Mouse (Mus musculus): ENCODE measurements at regions not wholly inside any gene's neighbourhood (a gene's known extent, or its start where the extent isn't known, plus 50 kb on each side); places are given as distances from the start of the nearest gene placed in this dataset.

DNA sequence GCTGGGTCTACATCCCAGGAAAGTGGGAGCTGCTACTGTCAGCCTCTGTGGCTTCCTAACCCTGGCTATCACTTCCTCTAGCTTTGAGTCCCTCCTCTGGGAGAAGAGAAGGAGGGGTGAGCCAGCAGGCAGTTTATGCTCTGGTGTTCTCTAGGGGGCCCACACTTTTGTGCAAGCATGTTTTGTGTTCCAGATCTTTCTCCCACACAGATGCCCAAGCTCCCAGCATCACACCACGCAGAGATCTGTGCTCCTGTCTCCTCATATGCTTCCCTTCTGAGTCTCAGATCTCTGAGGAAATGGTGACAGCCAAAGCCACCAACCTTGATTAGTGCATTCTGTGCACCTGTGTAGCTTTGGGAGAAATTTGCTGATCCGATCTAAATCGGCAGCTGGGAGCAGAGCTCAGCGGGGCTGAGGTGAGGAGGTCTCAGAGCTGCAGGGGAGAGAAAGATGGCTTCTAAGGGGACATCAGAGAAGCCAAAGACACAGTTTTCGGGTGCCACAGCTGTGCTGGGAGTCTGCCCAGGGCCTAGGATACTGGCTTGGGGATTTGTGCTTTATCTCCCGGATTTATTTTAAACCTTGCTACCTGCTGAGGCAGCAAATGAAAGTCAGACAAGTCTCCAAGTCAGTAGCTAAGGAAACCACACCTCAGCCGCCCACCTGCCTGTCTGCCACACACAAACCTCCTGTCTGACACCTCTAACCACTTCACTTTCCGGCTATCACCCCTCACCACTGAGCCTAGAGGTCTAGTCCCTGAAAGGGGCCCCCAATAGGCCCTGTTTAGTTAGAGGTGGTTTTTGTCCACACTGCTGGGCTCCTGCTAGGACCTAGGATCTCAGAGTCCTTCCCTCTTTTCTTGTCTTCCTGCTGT lies 185.4 kb upstream of the Tle3 start:
- WGBS = 71% methylated on average over 8 of the region's 8 CpGs
- ATAC-seq = no peak
- no peak overlapping the region for H3K27ac ChIP-seq (ENCODE audit: low read depth, low read length)
- no peak for TF ChIP-seq CTCF (IDR thresholded peaks at IDR 0.05; ENCODE audit: low read depth)
- no peaks in the 10 kb centered on the region for H3K27me3 ChIP-seq (replicated peaks; ENCODE audit: control insufficient read depth, insufficient read depth, low read length)
- H3K36me3 ChIP-seq (ENCODE audit: control insufficient read depth, insufficient read depth) = no peaks in the 10 kb centered on the region
- H3K4me2 ChIP-seq (replicated peaks; ENCODE audit: low read depth) = no peak overlapping the region
- no peak overlapping the region for H3K4me3 ChIP-seq (ENCODE audit: low read depth, low read length)
- no peaks in the 10 kb centered on the region for H3K9me3 ChIP-seq (ENCODE audit: control insufficient read depth)
- H3K9ac ChIP-seq (ENCODE audit: low read depth, low read length) = no peak overlapping the region
- no peaks in the 10 kb centered on the region for H3K4me1 ChIP-seq (replicated peaks; ENCODE audit: control insufficient read depth, insufficient read depth, low read length)

DNA sequence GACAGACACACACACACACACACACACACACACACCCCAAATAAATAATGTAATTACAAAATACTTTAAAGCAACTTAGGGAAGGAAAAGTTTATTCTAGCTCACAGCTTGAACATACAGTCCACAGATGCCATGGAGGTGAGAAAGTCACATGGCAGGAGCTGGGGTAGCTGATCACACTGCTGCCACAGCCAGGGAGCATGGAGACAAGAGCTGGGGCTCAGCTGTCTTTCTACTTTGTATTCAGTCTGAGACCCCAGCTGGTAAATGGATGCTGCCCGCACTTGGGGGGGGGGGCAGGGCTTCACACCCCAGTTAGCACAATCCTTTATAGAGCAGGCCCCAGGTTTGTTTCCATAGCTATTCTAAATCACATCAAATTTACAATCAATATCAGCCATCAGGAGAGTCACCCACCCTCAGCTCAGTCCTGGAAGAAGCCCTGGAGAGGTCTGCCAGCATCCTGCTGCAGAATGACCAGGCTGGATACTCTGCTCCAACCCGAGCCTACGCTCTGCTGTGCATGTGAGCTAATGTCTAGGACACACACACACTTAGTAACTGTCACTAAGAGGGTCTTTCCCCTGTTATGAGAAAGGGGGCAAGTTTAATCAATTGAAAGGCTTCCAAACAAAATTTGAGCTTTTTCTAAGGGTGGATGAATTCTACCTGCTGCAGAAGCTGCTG lies 184.3 kb upstream of the Tle3 start:
- TF ChIP-seq CTCF (IDR thresholded peaks at IDR 0.05; ENCODE audit: low read depth) = no peak
- 76% methylated on average over 3 of the region's 3 CpGs for WGBS

DNA sequence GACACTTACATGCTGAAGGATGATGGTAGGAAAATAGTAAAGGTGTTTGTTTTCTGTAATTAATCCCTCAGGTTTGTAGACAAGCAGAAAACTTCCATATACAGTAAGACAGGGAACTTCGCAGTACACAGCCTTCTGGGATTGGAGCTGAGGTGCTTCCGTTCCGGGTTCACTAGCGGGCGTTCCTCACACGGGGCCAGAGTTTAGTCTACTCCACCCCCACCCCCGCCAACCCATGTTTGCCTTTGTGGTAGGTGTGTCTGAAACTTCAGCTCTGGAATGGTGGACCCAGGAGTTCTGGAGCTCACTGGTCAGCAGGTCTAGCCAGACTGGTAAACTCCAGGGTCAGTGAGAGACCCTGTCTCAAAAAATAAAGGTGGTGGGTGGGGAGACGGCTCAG lies 182.9 kb upstream of the Tle3 start:
- no peak overlapping the region for H3K4me2 ChIP-seq (replicated peaks; ENCODE audit: low read depth)
- no peak overlapping the region for H3K27ac ChIP-seq (ENCODE audit: low read depth, low read length)
- no peaks in the 10 kb centered on the region for H3K27me3 ChIP-seq (replicated peaks; ENCODE audit: control insufficient read depth, insufficient read depth, low read length)
- no peaks in the 10 kb centered on the region for H3K36me3 ChIP-seq (ENCODE audit: control insufficient read depth, insufficient read depth)
- no peaks in the 10 kb centered on the region for H3K9me3 ChIP-seq (ENCODE audit: control insufficient read depth)
- no peak for ATAC-seq
- no peak overlapping the region for H3K4me3 ChIP-seq (ENCODE audit: low read depth, low read length)
- no peak overlapping the region for H3K9ac ChIP-seq (ENCODE audit: low read depth, low read length)
- TF ChIP-seq CTCF (IDR thresholded peaks at IDR 0.05; ENCODE audit: low read depth) = no peak
- H3K4me1 ChIP-seq (replicated peaks; ENCODE audit: control insufficient read depth, insufficient read depth, low read length) = no peaks in the 10 kb centered on the region
- 68% methylated on average over 8 of the region's 8 CpGs for WGBS

More for the DNA sequence above, 184.3 kb upstream of the Tle3 start:
- Histone ChIP-seq H3K4me1 (replicated peaks; ENCODE audit: control insufficient read depth, insufficient read depth, low read length) (no peaks in the 10 kb centered on the region), H3K9me3 (ENCODE audit: control insufficient read depth) (no peaks in the 10 kb centered on the region), H3K4me3 (ENCODE audit: low read depth, low read length) (no peak overlapping the region), H3K36me3 (ENCODE audit: control insufficient read depth, insufficient read depth) (no peaks in the 10 kb centered on the region), H3K27me3 (replicated peaks; ENCODE audit: control insufficient read depth, insufficient read depth, low read length) (no peaks in the 10 kb centered on the region), H3K9ac (ENCODE audit: low read depth, low read length) (no peak overlapping the region), H3K4me2 (replicated peaks; ENCODE audit: low read depth) (no peak overlapping the region), H3K27ac (ENCODE audit: low read depth, low read length) (no peak overlapping the region)
- no peak for ATAC-seq

DNA sequence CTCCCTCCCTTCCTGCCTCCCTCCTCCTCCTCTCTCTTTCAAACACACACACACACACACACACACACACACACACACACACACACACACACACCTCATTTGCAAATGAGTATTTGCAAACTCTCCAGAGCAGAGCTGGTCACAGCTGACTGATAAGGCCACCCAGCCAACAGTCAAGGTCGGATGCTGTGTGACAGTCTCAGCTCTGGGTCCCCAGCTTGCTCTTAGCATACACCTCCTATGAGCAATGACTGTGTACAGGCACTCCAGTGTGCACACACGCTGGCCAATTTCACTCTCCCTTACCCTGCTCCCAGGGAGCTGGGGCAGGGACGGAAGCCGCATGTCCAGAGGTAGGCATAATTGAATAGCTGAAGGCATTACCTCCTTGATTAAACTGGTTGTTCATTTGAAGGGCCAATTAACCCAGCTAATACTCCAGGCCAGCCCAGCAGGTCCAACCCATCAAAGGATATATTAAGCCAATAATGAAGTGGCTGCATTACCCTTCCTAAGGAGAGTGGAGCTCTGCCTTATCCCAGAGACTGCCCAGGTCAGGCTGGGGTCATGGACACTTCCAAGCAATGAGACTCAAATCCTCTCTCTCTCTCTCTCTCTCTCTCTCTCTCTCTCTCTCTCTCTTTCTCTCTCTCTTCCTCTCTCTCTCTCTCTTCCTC lies 173.0 kb upstream of the Tle3 start:
- no peak for ATAC-seq
- Histone ChIP-seq H3K9me3 (ENCODE audit: control insufficient read depth) (no peaks in the 10 kb centered on the region), H3K27me3 (replicated peaks; ENCODE audit: control insufficient read depth, insufficient read depth, low read length) (no peaks in the 10 kb centered on the region), H3K4me2 (replicated peaks; ENCODE audit: low read depth) (no peak overlapping the region), H3K4me3 (ENCODE audit: low read depth, low read length) (no peak overlapping the region), H3K4me1 (replicated peaks; ENCODE audit: control insufficient read depth, insufficient read depth, low read length) (no peaks in the 10 kb centered on the region), H3K27ac (ENCODE audit: low read depth, low read length) (no peak overlapping the region), H3K36me3 (ENCODE audit: control insufficient read depth, insufficient read depth) (no peaks in the 10 kb centered on the region), H3K9ac (ENCODE audit: low read depth, low read length) (no peak overlapping the region)
- 55% methylated on average over 4 of the region's 4 CpGs for WGBS
- TF ChIP-seq CTCF (IDR thresholded peaks at IDR 0.05; ENCODE audit: low read depth) = no peak

DNA sequence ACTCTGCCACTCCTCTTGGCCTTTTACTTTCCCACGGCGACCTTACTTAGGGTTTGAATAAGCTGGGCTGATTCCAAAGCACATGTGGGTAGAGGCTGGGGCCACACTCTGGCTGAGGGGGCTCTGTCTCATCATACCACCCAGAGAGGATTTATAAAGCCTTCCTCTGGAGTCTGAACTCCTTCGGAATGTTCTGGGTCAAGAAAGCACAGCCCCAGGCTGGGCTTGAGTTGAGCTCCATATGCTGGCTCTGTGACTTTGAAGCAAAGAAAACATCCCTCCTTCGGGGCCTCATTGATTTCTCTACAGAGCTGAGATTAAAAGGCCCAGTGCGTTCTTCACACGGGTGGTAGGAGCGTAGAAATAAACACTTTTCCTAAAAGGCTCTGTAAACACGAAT lies 172.3 kb upstream of the Tle3 start:
- H3K4me3 ChIP-seq (ENCODE audit: low read depth, low read length) = no peak overlapping the region
- WGBS = 31% methylated on average over 8 of the region's 8 CpGs
- TF ChIP-seq CTCF (IDR thresholded peaks at IDR 0.05; ENCODE audit: low read depth) = no peak
- no peaks in the 10 kb centered on the region for H3K9me3 ChIP-seq (ENCODE audit: control insufficient read depth)
- H3K27ac ChIP-seq (ENCODE audit: low read depth, low read length) = no peak overlapping the region
- no peak for ATAC-seq
- H3K4me2 ChIP-seq (replicated peaks; ENCODE audit: low read depth) = no peak overlapping the region
- no peaks in the 10 kb centered on the region for H3K27me3 ChIP-seq (replicated peaks; ENCODE audit: control insufficient read depth, insufficient read depth, low read length)
- no peak overlapping the region for H3K9ac ChIP-seq (ENCODE audit: low read depth, low read length)
- no peaks in the 10 kb centered on the region for H3K4me1 ChIP-seq (replicated peaks; ENCODE audit: control insufficient read depth, insufficient read depth, low read length)
- H3K36me3 ChIP-seq (ENCODE audit: control insufficient read depth, insufficient read depth) = no peaks in the 10 kb centered on the region

DNA sequence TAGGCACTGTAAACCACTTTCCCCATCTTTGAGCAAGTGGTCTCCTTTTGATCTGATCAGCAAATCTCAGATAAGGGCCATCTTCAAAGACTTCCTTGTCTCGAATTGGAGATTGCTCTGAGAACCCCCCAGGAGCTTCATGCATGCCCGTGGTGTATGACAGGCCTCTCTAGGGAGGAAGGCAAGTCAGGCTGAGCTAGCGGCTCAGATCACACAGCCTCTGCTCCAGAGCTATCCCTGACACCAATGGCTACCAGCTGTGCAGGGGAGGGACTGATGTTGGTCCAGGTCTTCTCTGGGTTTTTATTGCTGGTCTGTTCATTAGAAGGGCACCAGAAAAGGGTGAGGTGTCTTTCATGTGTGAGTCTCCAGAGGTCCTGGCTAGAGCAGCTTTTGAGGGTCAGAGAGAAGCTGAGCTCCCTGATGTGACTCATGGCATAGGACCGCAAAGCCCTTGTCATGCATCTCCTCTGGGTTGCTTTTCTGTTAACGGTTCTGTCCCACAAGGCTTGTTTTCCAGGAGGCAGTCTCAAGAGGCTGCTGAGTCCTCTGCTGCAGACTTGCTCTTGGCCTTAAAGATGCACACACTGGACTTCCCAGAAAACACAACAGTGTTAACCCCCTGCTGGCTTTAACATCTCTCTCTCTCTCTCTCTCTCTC lies 171.7 kb upstream of the Tle3 start:
- Histone ChIP-seq H3K4me2 (replicated peaks; ENCODE audit: low read depth) (no peak overlapping the region), H3K9ac (ENCODE audit: low read depth, low read length) (no peak overlapping the region), H3K27me3 (replicated peaks; ENCODE audit: control insufficient read depth, insufficient read depth, low read length) (no peaks in the 10 kb centered on the region), H3K4me1 (replicated peaks; ENCODE audit: control insufficient read depth, insufficient read depth, low read length) (no peaks in the 10 kb centered on the region), H3K9me3 (ENCODE audit: control insufficient read depth) (no peaks in the 10 kb centered on the region), H3K27ac (ENCODE audit: low read depth, low read length) (no peak overlapping the region), H3K4me3 (ENCODE audit: low read depth, low read length) (no peak overlapping the region), H3K36me3 (ENCODE audit: control insufficient read depth, insufficient read depth) (no peaks in the 10 kb centered on the region)
- WGBS = 37% methylated on average over 5 of the region's 5 CpGs
- TF ChIP-seq CTCF (IDR thresholded peaks at IDR 0.05; ENCODE audit: low read depth) = no peak
- ATAC-seq = no peak
